17 mouse cellular contexts compared by ENCODE assay signal in the genomic region with DNA sequence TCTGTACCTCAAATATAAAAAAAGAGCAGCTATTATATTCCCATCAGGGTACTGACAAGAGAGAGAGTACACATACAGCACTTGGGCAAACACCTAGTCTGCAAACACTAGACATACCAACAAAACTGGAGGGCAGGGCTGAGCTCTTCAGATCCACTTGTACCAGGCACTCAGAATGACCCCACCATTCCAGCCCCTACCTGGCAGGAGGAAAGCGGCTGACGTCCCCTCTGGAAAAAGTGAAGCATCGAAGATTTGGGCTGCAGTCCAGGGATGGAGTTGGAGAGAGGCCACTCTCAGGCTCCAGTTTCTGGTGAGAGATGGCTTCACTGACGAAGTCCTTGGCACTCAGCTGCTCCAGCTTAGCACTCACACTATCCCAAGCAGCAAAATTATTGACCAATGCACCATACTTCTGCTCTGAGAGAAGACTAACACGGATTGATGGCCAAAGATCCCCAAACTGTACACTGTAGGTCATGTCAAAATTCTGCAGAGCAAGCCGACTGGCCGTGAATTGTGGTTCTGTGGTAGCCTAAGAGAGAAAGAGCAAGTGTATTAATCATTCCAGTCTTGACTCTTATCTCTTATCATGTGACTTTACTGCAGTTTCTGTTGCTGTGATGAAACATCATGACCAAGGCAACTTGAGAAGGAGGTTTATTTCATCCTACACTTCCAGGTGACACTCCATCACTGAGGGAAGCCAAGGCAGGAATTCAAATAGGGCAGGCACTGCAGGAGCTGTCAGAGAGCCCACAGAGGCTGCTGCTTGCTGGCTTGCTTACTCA. TPM values are rescaled to one million over a fixed set of nuclear protein-coding genes. Genes with fewer than 3 reads are reported as not detected.
DNase-seq lines count a peak whose midpoint lies in the region; ATAC-seq lines count a peak whose summit lies in the region.
"Had no signal": no experiment of that assay in that cellular context is flagged by ENCODE, and none has a peak within 500 bp of the region (broad histone marks: within the 10 kb centered on the region; RNA-seq: fewer than 3 reads in every experiment).

No protein-coding gene starts in this region.

- H3K27ac ChIP-seq in lung, embryonic 15.5 days: peak overlapping the region; percentile 75
- H3K27ac ChIP-seq: forebrain, embryonic 10.5 days; hindbrain, embryonic 14.5 days; left cerebral cortex, adult 2 months; neural tube, embryonic 15.5 days; stomach, embryonic 15.5 days had no signal

- 37% methylated on average over 7 of the region's 7 CpGs for WGBS in lung, embryonic 15.5 days

- H3K4me3 ChIP-seq in lung, embryonic 15.5 days: no peak overlapping the region
- H3K4me3 ChIP-seq: forebrain, embryonic 10.5 days; left cerebral cortex, adult 2 months; neural tube, embryonic 15.5 days; stomach, embryonic 15.5 days had no signal

- H3K27me3 ChIP-seq in lung, embryonic 15.5 days: no peaks in the 10 kb centered on the region
- H3K27me3 ChIP-seq: neural tube, embryonic 15.5 days; stomach, embryonic 15.5 days had no signal

- ATAC-seq in lung, embryonic 15.5 days (ENCODE audit: borderline replicate concordance, extremely low read depth, low FRiP score, low TSS enrichment): peak; percentile 85

- intact Hi-C loops in left cerebral cortex, postnatal 4 days (cut with DNase I): no loop called here

- H3K4me1 ChIP-seq in lung, embryonic 15.5 days: peaks cover 43% of the 10 kb centered on the region

- peaks cover 11% of the 10 kb centered on the region; the same call in 1 of the 2 replicates for H3K36me3 ChIP-seq in lung, embryonic 15.5 days
- H3K36me3 ChIP-seq: stomach, embryonic 15.5 days had no signal

- H3K4me2 ChIP-seq in lung, embryonic 15.5 days: peak overlapping the region; percentile 9; the same call in 1 of the 2 replicates
- H3K4me2 ChIP-seq: hindbrain, embryonic 14.5 days; neural tube, embryonic 15.5 days; stomach, embryonic 15.5 days had no signal

- no peaks in the 10 kb centered on the region for H3K9me3 ChIP-seq in lung, embryonic 15.5 days
- H3K9me3 ChIP-seq: forebrain, embryonic 10.5 days; neural tube, embryonic 15.5 days; stomach, embryonic 15.5 days had no signal

- H3K9ac ChIP-seq in lung, embryonic 15.5 days: no peak overlapping the region
- H3K9ac ChIP-seq: hindbrain, embryonic 14.5 days; neural tube, embryonic 15.5 days; stomach, embryonic 15.5 days had no signal

- peak; percentile 23 to 30 for DNase-seq in cerebellum, postnatal 10 days
- DNase-seq in cerebellum, postnatal 25 days: no peak
- peak; percentile 68 for DNase-seq in 416B (ENCODE audit: low read depth)
- peak; percentile 12 to 33 for DNase-seq in gastrocnemius, adult 8-10 months (ENCODE audit: low spot score in 2 of 2)
- DNase-seq in left cerebral cortex, postnatal 4 days: no peak
- no peak for DNase-seq in ovary, postnatal 14 days (ENCODE audit: low spot score)
- DNase-seq in right cerebral cortex, adult 18-20 months: no peak
- DNase-seq: cerebellum, adult 9-10 months; kidney, adult 9 months; liver; right cerebral cortex, postnatal 25 days had no signal

RNA-seq across cellular contexts. Expression of a gene that starts 5.4 kb away (rescaled TPM):
- total RNA-seq in gastrocnemius, adult 8-10 months (2022): 10 to 100 TPM; 13.3 to 13.5 (median 13.4) TPM
- polyA plus RNA-seq in lung, embryonic 15.5 days (2015; fragmentation: Nextera tagmentation; extraction: Ambion mirVana): 24.6 and 24.8 TPM in 2 replicates
- 1 to 10 TPM; 6.6 to 8.2 TPM for total RNA-seq in left cerebral cortex, postnatal 4 days (2021)

RNA-seq across cellular contexts. Expression of a gene that starts 26.5 kb away (rescaled TPM):
- total RNA-seq in gastrocnemius, adult 8-10 months (2022): 100 to 1,000 TPM; 732 to 881 (median 822) TPM
- 469 and 488 TPM in 2 replicates for polyA plus RNA-seq in lung, embryonic 15.5 days (2015; fragmentation: Nextera tagmentation; extraction: Ambion mirVana)
- 100 to 1,000 TPM; 319 to 327 TPM for total RNA-seq in left cerebral cortex, postnatal 4 days (2021)

RNA-seq across cellular contexts. Expression of a gene that starts 26.7 kb away (rescaled TPM):
- 10 to 100 TPM; 16.3 to 22.4 (median 18.6) TPM for total RNA-seq in gastrocnemius, adult 8-10 months (2022)
- polyA plus RNA-seq in lung, embryonic 15.5 days (2015; fragmentation: Nextera tagmentation; extraction: Ambion mirVana): 70.9 and 71.5 TPM in 2 replicates
- total RNA-seq in left cerebral cortex, postnatal 4 days (2021): 10 to 100 TPM; 60.2 to 68.2 TPM

RNA-seq across cellular contexts. Expression of a gene that starts 30.6 kb away (rescaled TPM):
- total RNA-seq in gastrocnemius, adult 8-10 months (2022): under 1 TPM in 3 of 4 experiments, not detected in 1; 0.07 to 0.35 (median 0.12) TPM
- 8.9 and 10.2 TPM in 2 replicates for polyA plus RNA-seq in lung, embryonic 15.5 days (2015; fragmentation: Nextera tagmentation; extraction: Ambion mirVana)
- total RNA-seq in left cerebral cortex, postnatal 4 days (2021): 10 to 100 TPM; 45.8 to 53.7 TPM

Comparison
In these comparisons a context has a peak if more than half of its experiments do, and no peak if none do; other contexts are left out.
1. DNase-seq: peak in cerebellum, postnatal 10 days (2 of 2), 416B (single experiment) and gastrocnemius, adult 8-10 months (2 of 2); none in cerebellum, postnatal 25 days (0 of 2), left cerebral cortex, postnatal 4 days (single experiment), ovary, postnatal 14 days (single experiment) and right cerebral cortex, adult 18-20 months (single experiment).